ENCODE assay signal across 34 mouse cellular contexts in the genomic region with DNA sequence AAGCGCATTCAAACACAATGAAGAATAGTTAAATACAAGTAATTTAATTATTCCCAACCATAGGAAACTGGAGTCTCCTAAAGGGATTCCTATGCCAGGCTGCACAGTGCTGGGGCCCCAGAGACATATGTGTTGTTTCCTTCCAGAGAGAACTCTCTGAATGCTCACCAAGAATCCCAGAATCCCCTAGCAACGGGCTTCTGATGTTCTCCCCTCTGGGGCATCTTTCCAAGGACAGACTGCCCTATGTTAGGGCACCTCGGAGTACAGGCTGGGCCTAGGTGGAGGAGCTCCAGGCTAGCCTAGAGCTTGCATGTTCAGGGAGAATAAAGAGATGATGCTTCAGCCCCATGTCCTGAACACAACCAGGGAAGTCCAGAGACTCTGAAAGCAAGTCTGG.
"Had no signal": no experiment of that assay in that cellular context is flagged by ENCODE, and none has a peak within 500 bp of the region (broad histone marks: within the 10 kb centered on the region; RNA-seq: fewer than 3 reads in every experiment).

No protein-coding gene starts in this region.

- H3K9me3 ChIP-seq: heart, embryonic 10.5 days; heart, embryonic 12.5 days; heart, embryonic 13.5 days; heart, embryonic 15.5 days; hindbrain, embryonic 10.5 days; hindbrain, embryonic 12.5 days; hindbrain, embryonic 13.5 days; hindbrain, embryonic 15.5 days; intestine, embryonic 15.5 days; kidney, embryonic 15.5 days had no signal

- H3K4me2 ChIP-seq: heart, embryonic 12.5 days; heart, embryonic 13.5 days; heart, embryonic 15.5 days; hindbrain, embryonic 12.5 days; hindbrain, embryonic 13.5 days; hindbrain, embryonic 14.5 days; hindbrain, embryonic 15.5 days; intestine, embryonic 15.5 days; kidney, embryonic 15.5 days had no signal

- DNase-seq: heart, postnatal 10 days; heart, postnatal 14 days; heart, postnatal 36 days; heart, postnatal 4 days; kidney, adult 11 months; kidney, adult 18-20 months; kidney, adult 2 months; kidney, adult 8-10 months; kidney, adult 9 months; kidney, postnatal 10 days; kidney, postnatal 14 days; kidney, postnatal 25 days; kidney, postnatal 36 days; kidney, postnatal 4 days; layer of hippocampus, adult 9-11 months; layer of hippocampus, postnatal 36 days had no signal

- H3K9ac ChIP-seq: heart, embryonic 12.5 days; heart, embryonic 13.5 days; heart, embryonic 15.5 days; hindbrain, embryonic 12.5 days; hindbrain, embryonic 13.5 days; hindbrain, embryonic 14.5 days; hindbrain, embryonic 15.5 days; intestine, embryonic 15.5 days; kidney, embryonic 15.5 days had no signal

- H3K4me1 ChIP-seq: heart, embryonic 10.5 days; heart, embryonic 12.5 days; hindbrain, embryonic 10.5 days; hindbrain, embryonic 12.5 days; hindbrain, embryonic 13.5 days; hindbrain, embryonic 15.5 days had no signal

- H3K27me3 ChIP-seq: heart, embryonic 12.5 days; heart, embryonic 13.5 days; heart, embryonic 15.5 days; hindbrain, embryonic 12.5 days; hindbrain, embryonic 13.5 days; hindbrain, embryonic 15.5 days; intestine, embryonic 15.5 days; kidney, embryonic 15.5 days had no signal

- ATAC-seq: hindbrain, postnatal 0 days; inflammation-experienced regulatory T-cells, adult 6 months; intestine, embryonic 15.5 days; intestine, embryonic 16.5 days; intestine, postnatal 0 days had no signal

- H3K27ac ChIP-seq: heart, embryonic 10.5 days; heart, embryonic 13.5 days; heart, embryonic 15.5 days; hindbrain, embryonic 10.5 days; hindbrain, embryonic 12.5 days; hindbrain, embryonic 13.5 days; hindbrain, embryonic 14.5 days; hindbrain, embryonic 15.5 days; hindbrain, postnatal 0 days; intestine, embryonic 15.5 days; kidney, embryonic 15.5 days; kidney, postnatal 0 days; layer of hippocampus, adult 2 months; left cerebral cortex, adult 2 months had no signal

- H3K4me3 ChIP-seq: heart, embryonic 10.5 days; heart, embryonic 12.5 days; heart, embryonic 13.5 days; heart, embryonic 15.5 days; hindbrain, embryonic 10.5 days; hindbrain, embryonic 12.5 days; hindbrain, embryonic 13.5 days; hindbrain, embryonic 15.5 days; intestine, embryonic 15.5 days; kidney, embryonic 15.5 days; layer of hippocampus, adult 2 months; left cerebral cortex, adult 2 months had no signal
